Mouse (Mus musculus): Measurements from ENCODE around the gene Cdk7. TPM values are rescaled to one million over a fixed set of nuclear protein-coding genes. Genes with fewer than 3 reads are reported as not detected.
"Not testable (repeated sequence)": the region's sequence is repeated elsewhere in the genome, so short reads cannot be mapped to it uniquely, and the experiment has no call there.

Cdk7 gene
- polyA plus RNA-seq, 1 experiment from 2014 or later = 54.8 TPM

DNA sequence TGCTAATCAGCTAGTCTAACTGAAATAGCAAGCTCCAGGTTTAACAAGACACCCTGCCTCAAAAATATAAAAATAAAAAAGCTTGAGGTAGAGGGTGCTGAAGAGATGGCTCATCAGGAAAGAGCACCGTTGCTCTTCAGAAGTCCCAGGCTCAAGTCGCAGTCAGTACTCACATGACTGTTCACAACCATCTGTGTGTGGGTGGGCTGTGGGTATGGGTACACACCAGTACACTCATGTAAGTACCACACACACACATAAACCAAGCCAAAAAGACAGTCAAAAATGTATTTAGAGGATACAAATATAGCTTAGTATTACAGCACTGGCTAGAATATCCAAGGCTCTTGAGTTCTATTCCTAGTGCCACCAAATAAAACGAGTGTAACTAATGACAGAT lies 15.4 kb upstream of the Cdk7 start:
- no peak overlapping the region for H3K4me2 ChIP-seq (replicated peaks; ENCODE audit: low read depth, low read length)
- H3K9me3 ChIP-seq (ENCODE audit: low read length) = no peaks in the 10 kb centered on the region
- H3K36me3 ChIP-seq (ENCODE audit: insufficient read depth, low read length) = no peaks in the 10 kb centered on the region
- no peaks in the 10 kb centered on the region for H3K27me3 ChIP-seq (replicated peaks; ENCODE audit: insufficient read depth, low read length)
- H3K4me1 ChIP-seq (ENCODE audit: insufficient read depth, low read depth, low read length) = no peaks in the 10 kb centered on the region
- no peak overlapping the region for H3K9ac ChIP-seq (replicated peaks; ENCODE audit: low read depth)
- H3K27ac ChIP-seq (ENCODE audit: low read length) = no peak overlapping the region
- H3K4me3 ChIP-seq (ENCODE audit: low read depth, low read length) = no peak overlapping the region
- ATAC-seq (no peak), DNase-seq (ENCODE audit: low spot score) (no peak)
- WGBS = 77% methylated on average over 3 of the region's 3 CpGs
- TF ChIP-seq EP300 (IDR thresholded peaks at IDR 0.05) (no peak), CTCF (IDR thresholded peaks at IDR 0.05) (no peak)

DNA sequence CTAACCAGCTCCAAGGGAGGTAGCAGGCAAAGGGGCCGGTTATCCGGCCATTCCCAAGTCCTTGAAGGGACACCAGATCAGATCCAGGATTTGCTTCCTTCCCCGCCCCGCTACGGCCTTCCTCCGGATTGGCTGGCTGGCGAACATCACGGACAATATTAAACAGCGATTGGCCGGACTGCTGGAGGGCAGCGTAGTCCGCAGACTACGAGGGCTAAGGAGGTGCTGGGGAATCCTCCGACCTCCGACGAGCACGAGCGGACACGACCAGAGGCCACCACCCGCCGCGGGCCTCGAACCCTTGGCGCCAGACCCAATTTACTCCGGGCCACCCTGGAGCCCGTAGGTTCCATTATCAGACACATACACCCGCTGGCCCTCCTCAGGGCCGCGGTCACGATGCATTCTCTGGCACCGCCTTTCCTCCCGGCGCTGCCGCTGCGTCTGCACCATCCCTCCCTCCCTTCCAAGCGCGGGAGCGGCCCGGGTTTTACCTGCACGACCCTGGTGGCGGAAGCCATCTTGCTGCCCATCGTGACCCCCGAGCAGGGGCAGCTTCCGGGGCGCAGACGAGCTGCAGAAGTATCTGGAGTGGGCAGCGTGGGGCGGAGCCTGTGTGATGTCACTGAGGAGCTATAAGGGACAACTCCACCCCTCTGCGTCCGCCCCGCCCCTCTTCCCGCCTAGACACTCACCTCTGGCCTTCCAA lies 13.5 kb upstream of the Cdk7 start, which contains the start of gene Mrps36:
Mrps36 (minus strand) TSS at position 624 of the 709 bp plus-strand sequence.
- peak within 1 kb of the TSS; percentile 77 for H3K4me3 ChIP-seq (ENCODE audit: low read depth, low read length)
- WGBS = 2% methylated on average over 45 of the region's 52 CpGs
- peak; percentile 97 for DNase-seq (ENCODE audit: low spot score)
- H3K4me1 ChIP-seq (ENCODE audit: insufficient read depth, low read depth, low read length) = no peaks in the 10 kb centered on the region
- peak within 1 kb of the TSS; percentile 54 for H3K4me2 ChIP-seq (replicated peaks; ENCODE audit: low read depth, low read length)
- H3K36me3 ChIP-seq (ENCODE audit: insufficient read depth, low read length) = no peaks in the 10 kb centered on the region
- TF ChIP-seq EP300 (IDR thresholded peaks at IDR 0.05) (peak; percentile 26; the same call in 1 of the 2 replicates), CTCF (IDR thresholded peaks at IDR 0.05) (no peak)
- H3K27me3 ChIP-seq (replicated peaks; ENCODE audit: insufficient read depth, low read length) = no peaks in the 10 kb centered on the region
- H3K9ac ChIP-seq (replicated peaks; ENCODE audit: low read depth) = peak within 1 kb of the TSS; percentile 69
- H3K9me3 ChIP-seq (ENCODE audit: low read length) = no peaks in the 10 kb centered on the region
- peak within 1 kb of the TSS; percentile 94 for H3K27ac ChIP-seq (ENCODE audit: low read length)
- peak; percentile 98 for ATAC-seq

DNA sequence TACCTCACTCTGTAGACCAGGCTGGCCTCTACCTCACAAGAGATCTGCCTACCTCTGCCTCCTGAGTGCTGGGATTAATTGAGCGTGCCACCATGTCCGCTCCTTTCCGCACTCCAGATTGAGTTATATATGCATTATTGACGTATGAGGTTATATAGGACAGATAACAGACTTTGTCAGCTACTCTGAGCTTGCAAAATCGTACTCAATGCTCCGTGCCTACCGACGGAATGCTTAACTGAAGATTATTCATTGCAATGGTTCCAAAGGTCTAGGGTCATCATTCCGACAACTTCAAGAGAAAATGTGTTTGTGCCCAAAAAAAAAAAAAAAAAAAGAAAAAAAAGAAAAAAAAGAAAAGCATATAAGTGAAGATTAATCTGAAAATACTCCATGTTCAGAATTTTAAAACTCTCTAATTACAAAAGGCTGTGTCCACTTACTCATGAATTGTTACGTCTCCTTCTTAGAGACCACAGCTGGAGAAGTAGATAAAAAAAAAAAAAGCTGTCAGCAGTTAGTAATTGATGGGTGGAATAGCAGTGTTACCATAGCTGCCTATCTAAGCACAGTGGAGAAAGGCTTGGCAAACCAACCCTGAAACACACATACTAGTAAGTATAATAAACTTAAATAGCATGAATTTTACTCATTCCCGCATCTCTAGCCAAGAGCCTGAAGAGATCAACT lies 12.8 kb upstream of the Cdk7 start:
- Histone ChIP-seq H3K27ac (ENCODE audit: low read length) (peak overlapping the region; percentile 94), H3K4me2 (replicated peaks; ENCODE audit: low read depth, low read length) (peak overlapping the region; percentile 54), H3K36me3 (ENCODE audit: insufficient read depth, low read length) (no peaks in the 10 kb centered on the region; the same call in 1 of the 2 replicates), H3K4me3 (ENCODE audit: low read depth, low read length) (peak overlapping the region; percentile 77), H3K27me3 (replicated peaks; ENCODE audit: insufficient read depth, low read length) (no peaks in the 10 kb centered on the region), H3K9ac (replicated peaks; ENCODE audit: low read depth) (peak overlapping the region; percentile 69; the same call in 1 of the 2 replicates), H3K4me1 (ENCODE audit: insufficient read depth, low read depth, low read length) (no peaks in the 10 kb centered on the region), H3K9me3 (ENCODE audit: low read length) (no peaks in the 10 kb centered on the region)
- ATAC-seq (peak; percentile 25), DNase-seq (ENCODE audit: low spot score) (peak; percentile 72)
- WGBS = 51% methylated on average over 11 of the region's 11 CpGs
- no peak for TF ChIP-seq EP300 (IDR thresholded peaks at IDR 0.05)
- no peak for TF ChIP-seq CTCF (IDR thresholded peaks at IDR 0.05)

DNA sequence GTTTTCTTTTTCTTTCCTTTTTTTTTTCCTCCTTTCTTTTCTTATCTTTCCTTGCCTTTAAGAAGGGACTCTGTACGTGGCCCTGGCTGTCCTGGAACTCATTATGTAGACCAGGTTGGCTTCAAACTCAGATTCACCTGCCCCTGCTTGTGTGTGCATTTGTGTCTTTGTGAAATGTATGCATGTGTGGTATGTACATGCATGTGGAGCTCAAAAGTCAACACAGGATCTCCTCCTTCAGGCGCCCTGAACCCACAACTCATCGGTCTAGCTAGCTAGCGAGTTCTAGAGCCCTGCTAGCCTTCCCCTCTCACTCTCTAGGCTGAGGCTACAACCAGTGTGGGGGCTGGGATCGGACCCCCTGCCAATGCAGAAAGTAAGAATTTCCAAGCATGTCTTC lies 12.1 kb upstream of the Cdk7 start:
- DNase-seq (ENCODE audit: low spot score) = no peak
- no peak for ATAC-seq
- no peak overlapping the region for H3K27ac ChIP-seq (ENCODE audit: low read length)
- H3K4me2 ChIP-seq (replicated peaks; ENCODE audit: low read depth, low read length) = no peak overlapping the region
- no peak overlapping the region for H3K4me3 ChIP-seq (ENCODE audit: low read depth, low read length)
- H3K4me1 ChIP-seq (ENCODE audit: insufficient read depth, low read depth, low read length) = no peaks in the 10 kb centered on the region
- 82% methylated on average over 5 of the region's 5 CpGs for WGBS
- H3K27me3 ChIP-seq (replicated peaks; ENCODE audit: insufficient read depth, low read length) = no peaks in the 10 kb centered on the region
- TF ChIP-seq CTCF (IDR thresholded peaks at IDR 0.05) (no peak), EP300 (IDR thresholded peaks at IDR 0.05) (no peak)
- no peaks in the 10 kb centered on the region; the same call in 1 of the 2 replicates for H3K36me3 ChIP-seq (ENCODE audit: insufficient read depth, low read length)
- no peaks in the 10 kb centered on the region for H3K9me3 ChIP-seq (ENCODE audit: low read length)
- H3K9ac ChIP-seq (replicated peaks; ENCODE audit: low read depth) = no peak overlapping the region

DNA sequence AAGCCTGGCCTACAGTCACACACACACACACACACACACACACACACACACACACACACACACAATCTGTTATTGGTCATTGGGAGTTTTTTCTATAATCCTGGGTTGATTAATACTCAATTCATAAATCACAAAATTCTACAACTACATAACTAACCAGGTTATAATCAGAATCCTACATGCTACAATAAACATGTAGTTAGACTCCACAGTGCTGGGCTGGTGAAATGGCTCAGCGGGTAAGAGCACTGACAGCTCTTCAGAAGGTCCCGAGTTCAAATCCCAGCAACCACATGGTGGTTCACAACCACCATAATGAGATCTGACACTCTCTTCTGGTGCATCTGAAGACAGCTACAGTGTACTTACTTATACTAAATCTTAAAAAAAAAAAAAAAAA lies 2.0 kb upstream of the Cdk7 start:
- Histone ChIP-seq H3K9ac (replicated peaks; ENCODE audit: low read depth) (no peak overlapping the region), H3K4me3 (ENCODE audit: low read depth, low read length) (no peak overlapping the region), H3K27me3 (replicated peaks; ENCODE audit: insufficient read depth, low read length) (no peaks in the 10 kb centered on the region), H3K4me2 (replicated peaks; ENCODE audit: low read depth, low read length) (no peak overlapping the region), H3K9me3 (ENCODE audit: low read length) (no peaks in the 10 kb centered on the region), H3K27ac (ENCODE audit: low read length) (no peak overlapping the region), H3K4me1 (ENCODE audit: insufficient read depth, low read depth, low read length) (no peaks in the 10 kb centered on the region), H3K36me3 (ENCODE audit: insufficient read depth, low read length) (no peaks in the 10 kb centered on the region)
- ATAC-seq (no peak), DNase-seq (ENCODE audit: low spot score) (no peak)
- 94% methylated on average over 2 of the region's 2 CpGs for WGBS
- TF ChIP-seq CTCF (IDR thresholded peaks at IDR 0.05) (no peak), EP300 (IDR thresholded peaks at IDR 0.05) (no peak)

DNA sequence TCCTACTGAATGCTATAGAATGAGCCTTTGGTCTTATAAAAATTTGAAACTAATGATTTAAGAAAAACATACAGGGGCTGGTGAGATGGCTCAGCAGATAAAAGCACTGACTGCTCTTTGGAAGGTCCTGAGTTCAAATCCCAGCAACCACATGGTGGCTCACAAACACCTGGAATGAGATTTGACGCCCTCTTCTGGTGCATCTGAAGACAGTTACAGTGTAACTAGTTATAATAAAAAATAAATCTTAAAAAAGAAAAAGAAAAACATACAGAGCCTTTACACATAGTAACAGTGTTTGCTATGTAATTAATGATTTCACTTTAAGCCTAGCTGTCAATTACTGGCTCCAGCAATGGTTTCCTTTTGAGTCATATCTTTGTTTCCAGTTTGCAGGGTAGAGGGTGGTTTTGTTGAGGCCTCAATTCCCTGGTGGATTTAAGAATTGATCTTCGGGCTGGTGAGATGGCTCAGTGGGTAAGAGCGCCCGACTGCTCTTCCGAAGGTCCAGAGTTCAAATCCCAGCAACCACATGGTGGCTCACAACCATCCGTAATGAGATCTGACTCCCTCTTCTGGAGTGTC lies 815 bp upstream of the Cdk7 start:
- not testable (repeated sequence) for H3K9me3 ChIP-seq (ENCODE audit: low read length); H3K9ac ChIP-seq (replicated peaks; ENCODE audit: low read depth); DNase-seq (ENCODE audit: low spot score); H3K36me3 ChIP-seq (ENCODE audit: insufficient read depth, low read length); ATAC-seq; H3K4me1 ChIP-seq (ENCODE audit: insufficient read depth, low read depth, low read length); H3K4me3 ChIP-seq (ENCODE audit: low read depth, low read length); H3K27me3 ChIP-seq (replicated peaks; ENCODE audit: insufficient read depth, low read length)
- peak overlapping the region; percentile 52 for H3K4me2 ChIP-seq (replicated peaks; ENCODE audit: low read depth, low read length)
- 91% methylated on average over 5 of the region's 6 CpGs for WGBS
- peak overlapping the region; percentile 95; the same call in 1 of the 2 replicates for H3K27ac ChIP-seq (ENCODE audit: low read length)
